Mouse (Mus musculus) CH12F3 (cell line): ENCODE measurements at regions not wholly inside any gene's neighbourhood (a gene's known extent, or its start where the extent isn't known, plus 50 kb on each side); places are given as distances from the start of the nearest gene placed in this dataset.

Source experiments
- in situ Hi-C: fragments of 300-500 bp; cut with MboI; formaldehyde crosslinking; loops from 2 replicates; pipeline ENCODE4 v1.14.3; 2020; ENCODE audit warnings: low sequenced_read_pairs

DNA sequence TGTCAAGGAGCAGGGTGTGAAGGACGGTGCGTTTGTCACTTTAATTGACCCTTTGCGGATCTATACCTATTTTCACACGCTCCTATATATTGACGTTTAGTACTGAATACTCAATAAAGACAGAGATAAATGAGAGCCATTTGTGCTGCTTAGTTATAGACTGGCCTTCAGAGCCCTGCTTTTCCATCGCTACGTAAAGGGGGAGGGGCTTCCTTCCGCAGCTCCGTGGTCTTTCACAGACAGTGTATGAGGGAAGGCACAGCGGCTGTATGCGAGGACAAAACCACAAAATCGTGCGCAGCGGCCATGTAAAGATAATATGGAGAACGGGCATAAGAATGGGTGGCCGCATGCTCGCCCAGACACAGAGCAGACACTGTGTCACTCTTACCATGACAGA, 58.4 kb upstream of the Pced1b start:
- in situ Hi-C loops, result no loop called here

DNA sequence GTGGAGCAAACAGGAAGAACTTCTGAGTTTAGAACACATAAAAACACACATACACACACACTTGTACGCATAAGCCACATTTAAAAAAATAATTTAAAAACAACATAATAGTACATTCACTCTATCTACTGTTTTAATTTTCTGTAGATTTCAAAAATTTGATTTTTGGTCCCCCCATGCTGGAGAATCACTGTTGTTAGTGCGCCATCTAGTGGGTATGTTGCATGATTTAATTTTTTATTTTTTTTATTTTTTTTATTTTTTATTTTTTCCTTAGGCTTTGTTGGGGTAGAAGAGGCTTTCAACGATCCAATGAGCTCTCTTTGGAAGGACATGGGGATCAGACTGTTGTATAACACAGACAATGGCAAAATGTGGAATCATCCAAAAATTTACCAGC, 59.1 kb upstream of the Pced1b start:
- in situ Hi-C loops, result no loop called here

DNA sequence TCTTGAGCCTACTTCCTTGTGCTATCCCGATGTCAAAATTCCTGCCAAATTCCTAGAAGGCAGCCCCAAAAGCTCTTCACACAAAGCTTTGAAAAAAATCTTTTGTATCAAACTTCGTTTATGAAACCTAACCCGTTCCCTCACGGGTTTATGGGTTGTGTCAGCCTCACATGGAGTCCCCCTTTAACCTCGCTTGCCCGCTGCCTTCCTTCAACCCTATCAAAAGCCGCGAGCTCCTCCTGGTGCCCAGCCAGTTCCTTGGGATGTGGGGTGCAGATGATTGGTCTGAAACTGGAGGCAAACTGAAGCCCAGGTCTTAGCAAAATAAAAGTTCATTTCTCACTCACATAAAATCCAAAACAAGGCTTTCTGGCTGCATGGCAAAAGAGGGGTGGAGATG, 60.9 kb upstream of the Pced1b start:
- in situ Hi-C loops, result no loop called here

GRCm38 (mm10) chr15:97182617-97183038, 64.3 kb upstream of the Pced1b start:
- in situ Hi-C loops, result no loop called here

DNA sequence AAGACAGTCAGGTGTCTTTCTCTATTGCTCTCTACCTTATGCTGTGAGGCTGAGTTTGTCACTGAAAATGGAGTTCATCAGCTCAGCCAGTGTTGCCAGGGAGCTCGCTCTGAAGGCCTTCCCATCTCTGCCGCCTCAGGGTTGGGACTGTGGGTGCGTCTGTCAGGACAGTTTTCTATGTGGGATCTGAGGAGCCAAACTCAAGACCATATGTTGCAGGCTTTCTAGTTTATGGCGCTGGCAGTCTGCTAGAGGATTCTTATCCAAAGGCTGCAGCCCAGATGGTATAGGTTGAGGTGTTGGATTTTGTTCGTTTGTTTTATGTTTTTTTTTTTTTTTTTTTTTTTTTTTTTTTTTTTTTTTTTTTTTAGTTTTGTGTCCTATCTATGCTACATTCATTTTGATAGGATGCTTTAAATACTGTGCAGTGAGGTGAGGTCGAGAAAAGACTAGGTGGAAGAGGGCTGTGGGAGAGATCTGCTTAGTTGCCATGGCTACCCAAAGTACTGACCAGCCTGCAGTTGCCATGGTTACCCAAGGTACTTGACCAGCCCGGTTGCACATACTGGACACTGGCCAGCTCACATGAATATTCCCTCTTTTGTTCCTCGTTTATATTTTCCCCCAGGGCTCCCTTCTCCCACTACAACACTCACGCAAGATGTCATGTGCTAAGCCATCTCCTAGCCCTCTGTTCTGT, 65.8 kb upstream of the Pced1b start:
- in situ Hi-C loops, result no loop called here

- in situ Hi-C loops, result no loop called here
Observed at GRCm38 (mm10) chr15:97178286-97178685, 68.6 kb upstream of the Pced1b start.

DNA sequence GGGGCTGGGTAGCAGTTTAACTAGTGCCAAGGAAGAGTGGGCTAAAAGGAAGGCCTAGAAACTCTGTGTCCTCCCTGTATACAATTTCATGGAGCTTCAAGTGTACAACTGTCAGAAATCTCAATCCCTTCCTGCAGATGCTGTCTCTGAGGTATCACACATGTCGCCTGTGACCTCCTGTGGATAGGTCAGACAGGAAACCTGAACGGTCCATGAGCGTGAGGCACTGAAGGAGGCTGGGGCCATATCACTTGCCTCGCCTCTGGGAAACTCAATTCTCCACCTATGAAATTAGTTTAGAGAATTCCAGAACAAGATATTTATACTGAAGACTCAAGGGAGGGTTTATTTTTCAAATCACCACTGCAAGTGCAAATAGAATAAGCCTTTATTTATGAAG, 69.1 kb upstream of the Pced1b start:
- in situ Hi-C loops, result no loop called here

- in situ Hi-C loops, result no loop called here
Observed at GRCm38 (mm10) chr15:97174989-97175388, 71.9 kb upstream of the Pced1b start.

DNA sequence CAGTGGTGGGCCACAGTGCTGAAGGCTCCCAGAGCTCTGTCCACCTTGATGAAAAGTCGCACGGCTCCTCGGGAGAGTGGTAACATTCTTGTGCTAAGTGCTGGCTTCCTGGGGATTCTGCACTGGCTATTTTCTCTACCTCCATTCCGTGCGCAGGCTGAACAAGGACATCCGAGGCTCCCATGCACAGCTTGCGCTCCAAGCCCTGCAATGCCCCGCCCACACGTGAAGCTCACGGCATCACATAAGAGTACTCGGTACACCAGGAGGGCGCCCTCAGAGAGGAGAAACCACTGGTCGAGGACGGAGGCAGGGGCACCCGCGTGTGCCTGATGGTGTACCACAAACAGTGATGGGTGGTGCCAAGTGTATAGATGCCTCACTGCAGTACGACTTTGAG, 73.7 kb upstream of the Pced1b start:
- in situ Hi-C loops, result no loop called here

DNA sequence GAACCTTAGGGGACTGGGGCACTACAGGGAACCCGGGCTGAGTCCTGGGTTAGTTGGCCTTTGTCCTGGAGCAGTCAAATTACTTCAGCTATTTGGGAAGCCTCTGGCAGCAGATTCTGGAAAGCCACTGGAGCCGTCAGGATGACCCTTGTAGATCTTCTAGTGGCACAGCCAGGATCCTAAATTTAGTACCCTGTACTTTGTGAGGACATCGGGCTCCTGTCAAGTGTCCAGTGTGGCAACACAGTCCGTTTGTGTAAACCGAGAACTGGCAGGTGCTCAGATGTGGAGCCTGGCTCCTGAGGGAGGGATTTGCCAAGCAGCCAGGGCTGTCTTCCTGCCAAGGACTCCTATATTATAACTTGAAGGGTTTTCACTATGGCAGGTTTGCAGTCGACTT, 76.8 kb upstream of the Pced1b start:
- in situ Hi-C loops, result no loop called here

DNA sequence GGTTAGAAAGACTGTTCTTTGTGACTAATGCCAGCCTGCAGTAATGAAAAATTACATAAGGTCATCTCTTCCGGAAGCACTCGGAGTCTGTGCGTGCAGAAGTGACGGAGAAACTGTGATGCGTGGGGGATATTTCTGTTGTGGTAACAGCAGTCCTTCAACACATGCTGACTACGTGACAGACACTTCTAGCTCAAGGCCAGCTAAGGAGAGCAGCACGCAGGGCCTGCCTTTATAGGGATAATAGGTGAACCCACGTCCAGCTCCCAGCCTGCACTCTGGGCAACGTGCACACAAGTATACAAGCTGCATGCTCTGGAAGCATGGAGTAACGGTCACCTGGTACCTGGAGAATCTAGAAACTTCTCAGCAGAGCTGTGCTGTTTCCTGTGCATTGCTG, 77.5 kb upstream of the Pced1b start:
- in situ Hi-C loops, result no loop called here

- in situ Hi-C loops, result no loop called here
Observed at GRCm38 (mm10) chr15:97167116-97167515, 79.8 kb upstream of the Pced1b start.

GRCm38 (mm10) chr15:97164616-97165015, 82.3 kb upstream of the Pced1b start:
- in situ Hi-C loops, result no loop called here

DNA sequence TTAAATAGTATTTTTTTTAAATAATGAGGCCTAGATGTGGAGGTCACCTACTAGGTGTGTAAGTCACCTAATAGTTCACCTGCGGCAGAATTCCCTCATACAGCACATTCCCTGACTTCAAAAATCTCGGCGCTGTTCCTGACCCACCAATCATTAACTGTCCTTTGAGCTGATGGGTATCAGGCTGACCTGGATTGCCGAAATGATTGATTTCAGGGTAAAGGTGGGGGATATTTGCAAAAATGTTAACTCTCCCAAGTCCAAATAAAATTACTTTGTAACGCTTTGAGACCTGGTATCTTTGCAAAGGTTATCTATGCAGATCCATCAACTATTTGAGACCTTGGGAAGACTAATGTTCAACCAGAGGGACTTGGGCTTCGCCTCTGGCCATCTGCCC, 82.9 kb upstream of the Pced1b start:
- in situ Hi-C loops, result no loop called here

DNA sequence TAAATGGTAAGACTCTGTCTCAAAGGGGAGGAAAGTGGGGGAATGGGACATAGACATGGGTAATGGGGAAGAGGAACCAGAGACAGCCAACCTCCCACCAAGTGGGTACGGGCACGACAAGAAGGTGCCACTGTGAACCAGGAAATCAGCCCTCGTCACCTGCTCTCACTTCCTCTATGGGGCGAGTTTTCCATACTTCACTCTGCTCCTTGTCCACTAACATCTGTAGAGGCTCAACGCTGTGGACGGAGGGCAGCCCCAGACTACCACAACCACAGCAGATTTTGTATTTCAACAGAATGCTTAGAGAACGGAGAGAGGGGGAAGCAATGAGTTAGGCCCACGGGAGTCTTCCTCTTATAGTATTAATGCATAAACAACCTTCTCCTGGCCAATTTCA, 83.8 kb upstream of the Pced1b start:
- in situ Hi-C loops, result no loop called here

- in situ Hi-C loops, result no loop called here
Observed at GRCm38 (mm10) chr15:97162305-97162704, 84.6 kb upstream of the Pced1b start.

DNA sequence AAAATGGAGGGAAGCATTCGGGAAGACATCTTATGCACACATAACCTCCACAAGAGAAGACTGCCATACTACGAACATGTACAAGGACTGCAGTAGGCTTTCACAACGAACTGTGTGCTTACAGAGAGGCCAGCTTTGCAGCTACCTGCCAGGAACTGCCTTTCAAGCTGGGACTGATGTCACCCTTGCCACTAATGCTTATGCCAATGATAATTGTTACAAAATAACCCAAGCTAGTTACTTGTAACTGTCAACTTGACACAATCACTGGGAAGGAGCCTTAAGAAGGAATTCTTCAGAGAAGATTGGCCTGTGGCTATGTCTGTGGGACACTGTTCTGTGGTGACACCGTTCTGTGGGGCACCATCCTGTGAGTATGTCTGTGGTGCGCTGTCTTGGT, 85.4 kb upstream of the Pced1b start:
- in situ Hi-C loops, result no loop called here

DNA sequence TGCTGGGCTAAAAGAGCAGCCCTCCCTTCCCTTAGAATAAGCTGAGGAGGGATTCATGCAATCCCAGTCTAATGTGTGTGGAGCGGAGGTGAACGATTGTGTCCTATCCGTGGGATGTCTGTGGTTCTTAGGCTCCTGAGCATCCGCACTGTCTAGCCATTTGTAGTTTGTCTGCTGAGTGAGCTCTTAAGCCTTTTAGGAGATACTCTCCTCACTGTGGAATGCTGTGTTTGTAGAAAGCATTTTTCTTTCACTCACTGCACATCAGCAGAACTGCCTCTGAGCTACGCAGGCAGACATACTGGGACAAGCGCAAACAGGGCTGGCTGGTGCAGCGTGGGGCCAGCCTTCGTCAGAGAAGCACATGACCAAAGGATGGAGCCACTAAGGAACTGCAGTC, 94.6 kb upstream of the Pced1b start:
- in situ Hi-C loops, result no loop called here

GRCm38 (mm10) chr15:97151793-97152192, 95.1 kb upstream of the Pced1b start:
- in situ Hi-C loops, result no loop called here

DNA sequence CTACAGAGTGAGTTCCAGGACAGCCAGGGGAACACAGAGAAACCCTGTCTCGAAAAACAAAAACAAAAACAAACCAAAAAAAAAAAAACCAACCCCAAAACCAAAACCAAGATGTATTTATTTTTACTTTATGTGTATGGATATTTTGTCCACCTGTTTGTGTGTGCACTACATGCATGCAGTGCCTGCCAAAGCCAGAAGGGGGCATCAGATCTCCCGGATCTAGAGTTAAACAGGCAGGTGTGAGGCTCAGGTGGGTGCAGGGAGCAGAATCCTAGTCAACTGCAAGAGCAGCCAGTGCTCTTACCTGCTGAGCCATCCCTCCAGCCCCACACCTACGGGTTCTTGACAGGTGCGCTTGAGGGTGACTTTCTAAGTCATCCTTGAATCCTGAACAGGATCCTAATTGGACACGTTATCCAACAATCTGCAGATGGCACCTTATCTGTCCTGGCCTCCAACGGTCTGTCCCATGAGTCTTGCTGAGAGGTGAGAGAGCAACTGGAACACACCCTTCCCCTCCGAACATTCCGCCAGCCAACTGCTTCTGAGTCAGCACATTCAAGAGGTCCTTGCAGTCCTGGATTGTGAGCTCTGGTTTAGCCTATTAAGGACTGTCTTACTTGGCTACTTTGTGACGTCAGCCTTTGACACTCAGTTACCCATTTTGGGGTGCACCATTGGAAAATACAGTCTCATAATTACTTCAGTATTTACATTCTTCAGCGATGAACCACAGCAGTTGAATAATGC, 95.4 kb upstream of the Slc38a4 start:
- in situ Hi-C loops, result no loop called here

- in situ Hi-C loops, result loop anchor here (25.0 kb wide), 1 partner anchor 630 kb away; no protein-coding TSS in a partner anchor
Observed at GRCm38 (mm10) chr15:97141958-97142357, 86.2 kb upstream of the Slc38a4 start.

DNA sequence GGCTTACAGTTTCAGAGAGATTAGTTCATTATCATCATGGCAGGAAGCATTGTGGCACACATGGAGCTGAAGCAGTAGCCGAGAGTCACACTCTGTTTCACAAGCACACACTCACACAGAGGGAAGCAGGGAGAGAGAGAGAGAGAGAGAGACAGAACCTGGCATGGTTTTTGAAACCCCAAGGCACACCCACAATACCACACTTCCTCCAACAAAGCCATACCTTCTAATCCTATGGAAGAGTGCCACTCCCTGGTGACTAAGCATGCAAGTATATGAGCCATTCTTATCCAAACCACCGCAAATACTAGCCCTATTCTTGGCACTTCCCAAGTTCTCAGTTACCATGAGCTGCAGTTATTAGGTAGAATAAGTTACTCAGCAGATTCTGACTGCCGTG, 82.5 kb upstream of the Slc38a4 start:
- in situ Hi-C loops, result loop anchor here (10.0 to 25.0 kb wide), 2 partner anchors 163 to 626 kb away; no protein-coding TSS in a partner anchor
